Mouse (Mus musculus) CD4-positive naive resting alpha-beta T cell, adult 76 days (primary cell): ENCODE measurements around the gene Olfr1033. TPM values are rescaled to one million over a fixed set of nuclear protein-coding genes. Genes with fewer than 3 reads are reported as not detected.

Source experiments
- total RNA-seq: library from RNA; stranded (reverse); gene quantifications from one replicate; pipeline ENCODE4 v1.2.4, GENCODE M21; 2023

Gene Olfr1033
- total RNA-seq, result not detected

DNA sequence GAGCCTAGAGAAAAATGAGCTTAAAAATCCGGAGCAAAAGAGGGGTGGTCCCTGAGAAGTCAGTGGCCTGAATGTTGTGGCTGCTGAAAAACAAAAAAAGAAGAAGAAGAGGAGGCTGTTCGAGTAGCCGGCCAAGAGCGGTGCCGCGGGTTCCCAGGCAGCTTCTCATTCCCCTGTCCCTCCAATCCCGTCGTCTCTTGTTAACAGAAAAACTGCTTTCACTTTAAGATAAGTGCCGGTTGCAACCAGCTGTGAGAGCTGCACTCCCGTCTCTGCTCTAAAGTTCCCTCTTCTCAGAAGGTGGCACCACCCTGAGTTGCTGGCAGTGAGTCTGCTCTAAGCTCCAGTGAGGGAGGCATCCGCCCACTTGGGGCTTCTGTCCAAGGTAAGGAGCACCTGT lies at the start of gene Olfr1033:
Gene Olfr1033, plus strand, starts transcription at position 228 of the 400 bp plus-strand sequence.

DNA sequence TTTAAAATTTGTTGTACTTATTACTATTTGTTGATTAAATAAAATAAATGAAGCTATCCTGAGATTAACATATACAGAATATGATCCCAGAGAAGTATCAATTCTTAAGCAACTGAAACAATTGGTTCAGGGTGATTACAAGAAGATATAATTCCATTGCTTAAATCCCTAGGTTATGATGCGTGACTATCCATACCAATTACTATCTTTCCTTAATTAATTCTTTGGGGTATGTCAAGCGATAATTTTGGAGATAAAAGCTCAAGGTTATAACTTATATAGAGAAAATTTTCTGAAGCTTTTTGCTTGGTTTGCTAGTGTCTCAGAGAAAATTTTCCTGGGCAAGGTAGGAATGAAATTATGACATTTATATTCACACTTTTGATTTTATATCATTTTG lies 46.8 kb upstream of the Olfr1033 start, which contains the start of gene Olfr1029:
Gene Olfr1029, plus strand, starts transcription at position 301 of the 400 bp plus-strand sequence.

DNA sequence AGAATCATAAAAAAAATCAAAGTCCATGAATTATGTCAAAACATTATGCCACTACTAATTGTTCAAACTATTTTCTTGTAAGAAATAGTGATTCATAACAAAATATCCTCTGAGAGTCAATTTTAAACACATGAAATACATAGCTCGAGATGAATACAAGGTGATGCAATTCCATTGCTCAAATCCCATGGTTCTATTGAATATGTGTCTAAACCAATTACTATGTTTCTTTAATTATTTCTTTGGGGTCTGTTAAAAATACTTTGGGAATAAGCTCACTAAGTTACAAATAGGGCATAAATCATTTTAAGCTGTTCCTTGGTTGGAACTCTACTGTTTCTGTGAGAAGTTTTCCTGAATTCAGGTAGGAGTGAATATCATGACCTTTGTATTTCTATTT lies 41.5 kb upstream of the Olfr1033 start, which contains the start of gene Olfr1030:
Gene Olfr1030, plus strand, starts transcription at position 301 of the 400 bp plus-strand sequence.

DNA sequence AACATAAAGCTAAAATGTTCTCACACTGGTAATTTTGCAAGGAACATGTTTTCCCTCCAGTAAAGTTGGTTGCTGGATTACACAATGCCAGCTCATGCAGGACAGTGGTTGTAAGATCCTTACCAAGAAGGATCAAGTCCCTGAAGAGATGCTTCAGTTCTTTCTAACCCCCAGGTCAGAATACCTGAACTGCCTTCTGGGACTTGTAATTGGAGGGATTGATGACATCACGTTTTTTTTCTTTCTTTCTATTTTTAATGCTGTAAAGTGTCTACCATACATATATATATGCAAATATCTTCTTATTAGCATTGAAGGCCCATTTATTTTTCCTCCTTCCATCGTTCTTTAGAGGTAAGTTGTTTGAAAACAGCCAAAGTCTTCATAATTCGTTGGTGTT lies 30.4 kb upstream of the Olfr1033 start, which contains the start of gene Olfr1031:
Gene Olfr1031, plus strand, starts transcription at position 301 of the 400 bp plus-strand sequence.

GRCm38 (mm10) chr2:86005240-86005639 lies 15.2 kb upstream of the Olfr1033 start, which contains the start of gene Olfr1032:
Olfr1032 (plus strand) TSS chr2:86005540.

GRCm38 (mm10) chr2:86045561-86045960 lies 25.1 kb downstream of the Olfr1033 start, which contains the start of gene Olfr1034:
Olfr1034 (plus strand) TSS chr2:86045861.

DNA sequence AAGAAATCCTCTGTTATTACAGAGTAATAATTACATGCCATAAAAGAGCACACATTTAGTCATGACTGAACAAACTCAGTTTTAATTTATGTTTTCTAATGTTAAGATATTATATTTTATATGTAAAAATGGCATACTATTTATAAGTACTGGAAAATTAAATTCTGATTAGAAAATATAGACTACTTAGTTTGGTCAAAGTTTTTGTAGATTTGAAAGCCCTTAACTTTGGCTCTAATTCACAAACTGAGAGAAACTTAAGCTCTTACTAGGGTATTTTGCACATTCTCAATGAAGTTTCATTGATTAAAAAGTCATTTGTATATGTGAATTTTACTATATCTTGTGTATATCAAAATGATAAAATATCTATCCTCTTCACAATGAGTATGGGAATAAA lies 53.3 kb downstream of the Olfr1033 start, which contains the start of gene Olfr1036:
Gene Olfr1036, plus strand, starts transcription at position 301 of the 400 bp plus-strand sequence.

DNA sequence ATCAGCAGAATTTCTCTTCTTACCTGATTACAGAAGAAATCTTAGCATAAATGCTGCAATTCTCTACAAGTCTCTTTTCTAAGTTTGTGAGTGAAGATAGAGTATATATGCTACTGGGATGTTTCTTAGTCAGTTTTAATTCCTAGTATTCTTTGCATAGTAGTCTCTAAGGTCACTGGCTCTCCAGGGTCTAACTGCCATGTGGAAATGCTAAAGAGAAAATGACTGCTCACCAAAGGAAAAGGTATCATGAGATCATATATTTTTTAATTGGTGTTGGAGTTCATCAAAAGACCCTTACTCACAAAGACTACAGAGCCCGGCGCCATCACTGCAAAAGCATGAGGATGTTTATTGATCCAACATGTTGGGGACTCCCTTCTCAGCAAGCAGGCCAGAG lies 66.9 kb downstream of the Olfr1033 start, which contains the start of gene Olfr1037:
Gene Olfr1037, minus strand, starts transcription at position 101 of the 400 bp plus-strand sequence.

Other genes with a start within 250 kb of the Olfr1033 start
- gene Olfr1014, start 247.9 kb upstream of the Olfr1033 start, total RNA-seq, result not detected
- not detected for gene Olfr1015, start 238.6 kb upstream of the Olfr1033 start, total RNA-seq
- gene Olfr1016, start 218.1 kb upstream of the Olfr1033 start, total RNA-seq, result not detected
- not detected for gene Olfr1018, start 202.2 kb upstream of the Olfr1033 start, total RNA-seq
- not detected for gene Olfr1019, start 175.2 kb upstream of the Olfr1033 start, total RNA-seq
- not detected for gene Olfr1020, start 173.6 kb upstream of the Olfr1033 start, total RNA-seq
- gene Olfr1022, start 152.0 kb upstream of the Olfr1033 start, total RNA-seq, result not detected
- not detected for gene Olfr1023, start 135.0 kb upstream of the Olfr1033 start, total RNA-seq
- not detected for gene Olfr1024, start 115.6 kb upstream of the Olfr1033 start, total RNA-seq
- not detected for gene Olfr1025-ps1, start 105.4 kb upstream of the Olfr1033 start, total RNA-seq
- not detected for gene Olfr1026, start 99.1 kb upstream of the Olfr1033 start, total RNA-seq
- not detected for gene Olfr1028, start 70.2 kb upstream of the Olfr1033 start, total RNA-seq
- gene Olfr1029, start 46.7 kb upstream of the Olfr1033 start, total RNA-seq, result not detected
- gene Olfr1030, start 41.4 kb upstream of the Olfr1033 start, total RNA-seq, result not detected
- not detected for gene Olfr1031, start 30.3 kb upstream of the Olfr1033 start, total RNA-seq
- not detected for gene Olfr1032, start 15.1 kb upstream of the Olfr1033 start, total RNA-seq
- not detected for gene Olfr1034, start 25.2 kb downstream of the Olfr1033 start, total RNA-seq
- not detected for gene Olfr1036, start 53.4 kb downstream of the Olfr1033 start, total RNA-seq
- not detected for gene Olfr1037, start 66.8 kb downstream of the Olfr1033 start, total RNA-seq
- not detected for gene Olfr1039, start 115.3 kb downstream of the Olfr1033 start, total RNA-seq
- not detected for gene Olfr1040, start 126.1 kb downstream of the Olfr1033 start, total RNA-seq
- not detected for gene Olfr1042, start 141.2 kb downstream of the Olfr1033 start, total RNA-seq
- not detected for gene Olfr1043, start 146.9 kb downstream of the Olfr1033 start, total RNA-seq
- not detected for gene Olfr1044, start 157.2 kb downstream of the Olfr1033 start, total RNA-seq
- gene Olfr52, start 165.1 kb downstream of the Olfr1033 start, total RNA-seq, result not detected
- gene Olfr1045, start 182.4 kb downstream of the Olfr1033 start, total RNA-seq, result not detected
- not detected for gene Olfr1046, start 198.7 kb downstream of the Olfr1033 start, total RNA-seq
- not detected for gene Olfr1047, start 210.8 kb downstream of the Olfr1033 start, total RNA-seq
- gene Olfr1048, start 219.7 kb downstream of the Olfr1033 start, total RNA-seq, result not detected
- not detected for gene Olfr1049, start 237.7 kb downstream of the Olfr1033 start, total RNA-seq